Mouse (Mus musculus) ZHBTc4 (cell line): Measurements from ENCODE around the gene Ifnk.

Source experiments
- DNase-seq: peaks from one replicate; pipeline ENCODE4 v3.0.0-alpha.2; 2011; ENCODE audit warnings: low read depth, low spot score

Gene Ifnk

GRCm38 (mm10) chr4:35151756-35152155 lies at the start of gene Ifnk:
TSS of gene Ifnk (plus strand) at chr4:35152056.
- no peak for DNase-seq

DNA sequence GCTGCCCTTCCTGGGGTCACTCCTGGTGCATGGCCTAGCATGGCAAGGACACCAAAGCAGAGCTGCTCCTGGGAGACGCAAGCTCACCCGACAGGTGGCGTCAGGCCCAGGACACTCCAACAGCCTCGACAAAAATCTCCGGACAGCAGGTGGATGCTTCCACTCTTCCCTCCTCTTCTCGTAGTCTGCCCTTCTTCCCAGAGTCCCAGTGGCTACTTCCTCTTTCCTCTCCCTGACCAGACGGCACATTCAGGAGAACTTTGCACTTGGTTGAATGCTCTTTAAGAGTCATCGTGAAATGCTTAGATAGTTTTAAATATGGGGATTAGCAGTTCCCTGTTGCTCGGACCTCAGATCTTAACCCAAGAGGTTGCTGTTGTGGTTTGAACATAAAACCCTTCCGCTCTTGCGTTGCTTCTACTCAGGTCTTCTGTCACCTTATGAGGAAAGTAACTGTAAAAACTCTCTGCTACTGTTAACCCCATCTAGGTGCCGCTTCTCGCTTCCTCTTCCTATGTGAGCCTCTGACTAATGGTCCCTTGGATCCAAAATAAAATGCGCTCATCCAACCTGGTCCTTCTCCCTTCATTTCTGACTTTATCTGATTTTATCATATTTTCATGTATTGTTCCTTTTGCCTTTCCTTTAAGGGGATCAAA lies 46.6 kb upstream of the Ifnk start:
- no peak for DNase-seq

DNA sequence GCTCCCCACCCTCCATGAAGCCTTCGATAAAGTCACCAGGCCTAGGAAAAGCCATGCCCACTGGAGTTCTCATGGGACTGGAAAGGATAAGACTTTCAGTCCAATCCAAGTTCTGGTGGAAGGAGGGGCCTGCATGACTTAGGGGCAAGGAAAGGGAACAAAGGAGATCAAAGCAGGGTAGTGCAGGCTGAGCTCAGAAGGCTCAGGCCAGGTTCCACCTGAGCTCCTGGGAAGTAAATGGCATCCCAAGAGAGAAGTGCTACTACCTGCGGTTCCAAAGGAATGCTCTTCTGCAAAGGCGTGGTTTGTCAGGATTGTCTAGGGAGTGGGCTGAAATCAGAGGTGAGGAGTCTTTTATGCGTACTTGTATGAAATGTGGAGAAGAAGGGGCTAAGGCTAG lies 39.4 kb upstream of the Ifnk start:
- DNase-seq, result peak; percentile 54

DNA sequence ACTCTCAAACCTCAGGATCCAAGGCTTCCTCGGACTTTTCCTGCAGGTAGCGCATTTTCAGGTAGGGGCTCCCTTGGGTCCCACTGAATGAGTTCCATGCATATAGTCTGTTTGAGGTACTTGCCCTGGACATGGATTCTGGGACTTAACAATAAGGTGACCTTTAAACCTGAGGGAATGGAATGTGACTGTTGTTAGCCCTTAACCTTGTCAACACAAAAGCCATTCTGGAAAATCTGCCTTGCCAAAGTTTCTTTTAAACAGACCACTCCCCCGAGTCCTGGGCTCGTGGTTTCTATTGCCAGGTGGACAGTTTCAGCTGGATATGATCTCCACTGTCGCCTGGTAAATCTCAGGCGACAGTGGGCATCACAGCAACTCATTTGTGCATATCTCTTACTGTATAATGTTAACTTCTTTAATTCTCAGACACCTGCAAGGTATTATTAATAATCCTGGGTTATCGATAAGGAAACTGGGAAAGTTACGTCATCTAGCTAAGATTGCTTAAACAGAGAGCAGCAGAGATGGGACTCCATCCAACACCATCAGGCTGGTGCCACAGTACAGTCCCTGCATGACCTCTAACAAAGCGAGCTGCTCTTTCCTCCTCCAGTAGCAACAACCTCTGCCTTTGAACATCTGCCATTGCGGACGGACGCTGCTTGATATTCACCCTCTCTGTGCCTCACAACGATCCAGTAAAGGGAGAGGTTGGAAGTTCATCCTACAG lies 38.2 kb upstream of the Ifnk start:
- peak; percentile 69 for DNase-seq

- no peak for DNase-seq
Measured at GRCm38 (mm10) chr4:35114950-35115349, 36.9 kb upstream of the Ifnk start.

- no peak for DNase-seq
Measured at GRCm38 (mm10) chr4:35115933-35116332, 35.9 kb upstream of the Ifnk start.

- DNase-seq, result no peak
Measured at GRCm38 (mm10) chr4:35117144-35117543, 34.7 kb upstream of the Ifnk start.

GRCm38 (mm10) chr4:35118851-35119250 lies 33.0 kb upstream of the Ifnk start:
- no peak for DNase-seq

DNA sequence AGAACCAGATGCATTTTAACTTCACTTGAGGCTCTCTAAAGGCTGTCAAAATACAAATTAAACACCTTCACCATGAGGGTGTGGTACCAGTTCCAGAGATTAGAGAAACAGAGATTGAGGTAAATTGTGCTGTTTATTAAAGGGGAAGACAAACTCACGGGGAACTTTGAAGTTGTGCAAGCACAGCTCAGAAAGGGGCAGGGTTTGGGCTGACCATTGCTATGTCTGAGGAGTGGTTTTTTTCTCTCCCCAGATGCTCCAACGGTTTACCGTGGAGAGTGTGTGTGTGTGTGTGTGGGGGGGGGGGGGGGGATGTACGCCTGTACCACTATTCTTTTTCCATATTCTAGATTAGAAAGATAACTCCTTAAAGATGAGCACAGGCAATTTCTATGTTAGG lies 31.7 kb upstream of the Ifnk start:
- no peak for DNase-seq

- DNase-seq, result no peak
Measured at GRCm38 (mm10) chr4:35120575-35120974, 31.3 kb upstream of the Ifnk start.

DNA sequence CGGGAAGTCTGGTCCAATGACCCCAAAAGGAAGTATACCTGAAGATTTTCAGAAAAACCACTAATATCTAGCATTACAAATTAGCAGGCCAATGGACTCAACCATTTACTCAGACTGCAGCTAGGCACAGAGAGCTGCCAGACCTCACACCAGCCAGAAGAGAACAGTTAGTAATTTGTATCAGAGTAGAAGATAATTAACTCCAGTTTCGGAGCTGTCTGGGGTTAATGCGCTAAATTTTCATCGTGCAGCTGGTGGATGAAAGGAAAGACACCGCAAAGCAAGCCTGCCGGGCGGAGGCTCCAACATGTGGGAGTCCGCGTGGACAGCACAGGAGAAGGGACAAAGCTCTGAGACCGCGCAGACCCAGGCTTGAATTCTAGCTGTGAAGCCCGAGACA lies 30.8 kb upstream of the Ifnk start:
- no peak for DNase-seq

DNA sequence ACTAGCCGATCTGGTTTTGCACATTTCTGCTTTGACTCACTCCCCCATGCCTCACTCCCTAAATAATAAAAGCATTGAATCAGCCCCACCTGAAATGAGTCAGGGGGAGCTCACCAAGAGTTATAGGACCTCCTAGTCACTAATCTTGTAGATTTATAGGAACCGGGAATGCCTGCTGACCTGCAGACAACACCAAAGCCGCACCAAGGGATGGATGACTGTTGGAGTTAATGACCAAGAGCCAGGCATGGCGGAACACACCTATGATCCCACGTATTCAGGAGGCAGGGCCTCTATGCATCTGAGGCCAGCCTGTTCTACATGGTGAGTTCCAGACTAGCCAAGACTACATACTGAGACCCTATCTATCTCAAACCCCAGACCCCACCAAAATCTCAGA lies 28.8 kb upstream of the Ifnk start:
- DNase-seq, result no peak

DNA sequence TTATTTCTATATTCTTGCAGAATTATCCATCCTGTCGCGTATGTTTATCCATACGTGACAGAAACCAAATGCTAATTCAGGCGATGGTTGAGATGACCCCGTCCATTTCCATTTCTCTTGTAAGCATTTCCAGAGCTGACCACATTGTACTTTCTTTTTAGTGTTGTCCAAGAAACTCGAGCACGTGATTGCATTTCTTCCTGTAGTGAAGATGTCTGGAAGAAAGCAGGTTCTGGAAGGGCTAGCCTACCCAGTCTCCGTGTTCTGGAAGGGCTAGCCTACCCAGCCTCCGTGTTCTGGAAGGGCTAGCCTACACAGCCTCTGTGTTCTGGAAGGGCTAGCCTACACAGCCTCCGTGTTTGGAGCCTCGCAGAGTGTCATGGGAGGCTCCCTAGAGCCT lies 27.8 kb upstream of the Ifnk start:
- DNase-seq, result no peak

- DNase-seq, result no peak
Measured at GRCm38 (mm10) chr4:35125299-35125777, 26.5 kb upstream of the Ifnk start.

- no peak for DNase-seq
Measured at GRCm38 (mm10) chr4:35126776-35127175, 25.1 kb upstream of the Ifnk start.

- no peak for DNase-seq
Measured at GRCm38 (mm10) chr4:35127759-35128158, 24.1 kb upstream of the Ifnk start.

GRCm38 (mm10) chr4:35130411-35130948 lies 21.4 kb upstream of the Ifnk start:
- no peak for DNase-seq

DNA sequence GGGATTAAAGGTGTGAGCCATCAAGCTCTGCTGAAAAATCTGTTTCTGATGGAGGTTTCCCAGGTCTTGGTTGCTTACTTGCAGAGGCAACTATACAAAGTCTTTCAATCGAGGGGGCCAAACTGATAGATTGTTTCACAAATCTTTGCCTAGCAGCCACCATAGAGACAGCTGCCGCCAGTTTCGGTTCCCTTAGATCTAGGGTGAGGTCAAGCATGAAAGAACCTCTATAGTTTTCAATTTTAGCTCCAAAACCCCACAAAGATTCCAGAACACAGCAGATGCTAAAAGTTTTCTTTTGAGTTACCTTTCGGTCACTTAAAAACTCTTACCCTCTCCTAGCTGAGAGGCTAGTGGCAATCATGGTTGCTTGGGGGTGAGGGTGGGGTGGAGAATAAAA lies 20.3 kb upstream of the Ifnk start:
- DNase-seq, result no peak

DNA sequence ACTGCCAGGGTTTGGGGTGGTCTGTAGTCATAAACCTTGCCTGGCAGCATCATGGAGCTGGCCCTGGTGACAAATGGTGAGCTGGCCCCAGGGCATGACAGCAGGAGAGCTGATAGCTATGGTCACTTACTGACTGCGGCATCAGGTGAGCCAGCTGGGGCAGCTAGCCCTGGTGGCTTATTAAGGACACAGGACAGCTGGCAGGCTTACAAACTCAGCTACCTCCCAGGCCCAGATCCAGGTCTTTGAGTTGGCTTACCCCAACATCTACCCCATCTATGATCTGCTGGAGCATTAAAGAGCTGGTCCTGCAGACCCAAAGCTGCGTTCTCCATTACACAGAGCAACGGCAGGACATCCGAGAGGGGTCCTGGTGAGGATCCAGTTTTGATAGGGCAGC lies 18.4 kb upstream of the Ifnk start:
- DNase-seq, result no peak

DNA sequence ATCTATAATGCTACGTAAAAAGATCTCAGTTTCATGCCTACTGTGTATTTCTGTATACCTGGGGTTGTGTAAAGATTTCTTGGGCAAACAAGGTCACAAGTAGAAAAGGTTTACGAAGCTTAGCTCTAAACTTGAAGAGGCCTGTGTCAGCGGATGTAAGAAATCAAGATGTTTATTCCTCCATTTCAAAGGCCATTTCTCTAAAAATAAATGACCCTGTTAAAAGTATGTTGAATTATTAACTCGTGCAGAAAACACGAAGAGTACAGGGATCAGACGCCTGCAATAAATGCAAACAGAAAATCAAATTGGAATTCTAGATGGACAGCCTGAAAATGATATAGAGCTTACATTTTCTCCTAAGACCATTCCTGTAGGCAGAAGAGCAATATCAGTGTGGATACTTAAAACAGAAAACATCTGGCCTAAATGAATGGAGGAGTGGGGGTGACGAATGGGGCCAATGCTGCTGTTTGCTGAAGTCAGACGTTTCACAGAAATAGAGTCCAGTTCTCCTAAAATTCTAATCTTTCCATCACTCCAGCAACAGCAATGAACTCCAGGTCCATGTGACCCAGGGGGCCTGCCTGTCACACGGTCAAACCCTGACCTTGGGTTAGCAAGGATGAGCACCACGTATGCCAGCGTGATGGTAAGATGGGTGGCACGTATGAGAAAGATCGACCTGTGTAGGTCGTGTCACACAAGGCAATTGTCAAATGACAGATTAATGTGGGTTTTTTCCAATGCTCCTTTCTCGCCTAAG lies 16.8 kb upstream of the Ifnk start:
- no peak for DNase-seq

- DNase-seq, result peak; percentile 47
Measured at GRCm38 (mm10) chr4:35135806-35136205, 16.1 kb upstream of the Ifnk start.

GRCm38 (mm10) chr4:35136996-35137395 lies 14.9 kb upstream of the Ifnk start:
- no peak for DNase-seq
